Mouse (Mus musculus) G1E (cell line): ENCODE measurements at regions not wholly inside any gene's neighbourhood (a gene's known extent, or its start where the extent isn't known, plus 50 kb on each side); places are given as distances from the start of the nearest gene placed in this dataset.

Source experiments
- ATAC-seq: 2 replicates; pipeline ENCODE4 v1.8.0; 2016; ENCODE audit warnings: mild to moderate bottlenecking; ENCODE audit not compliant: insufficient number of reproducible peaks, poor library complexity, low FRiP score, severe bottlenecking; ENCODE audit errors: extremely low read depth
- DNase-seq: peaks from one replicate; pipeline ENCODE4 v3.0.0; 2012; ENCODE audit warnings: low spot score
- H3K27me3 ChIP-seq: 2 replicates; pipeline ENCODE4 v1.6.1; 2012; ENCODE audit warnings: mild to moderate bottlenecking, low read length, inconsistent platforms; ENCODE audit not compliant: insufficient read depth
- H3K36me3 ChIP-seq: replicated peaks from 2 replicates; pipeline ENCODE3; 2012; ENCODE audit warnings: mild to moderate bottlenecking, inconsistent platforms
- H3K4me1 ChIP-seq: 2 replicates; pipeline ENCODE4 v1.6.1; 2012; ENCODE audit warnings: low read depth, low read length, inconsistent platforms, mixed read lengths; ENCODE audit not compliant: insufficient read depth
- H3K4me3 ChIP-seq: 2 replicates; pipeline ENCODE4 v1.5.1; 2012; ENCODE audit warnings: low read depth, mild to moderate bottlenecking, inconsistent platforms, low read length, moderate library complexity, mixed read lengths
- H3K9me3 ChIP-seq: replicated peaks from 2 replicates; pipeline ENCODE4 v1.6.1; 2012; ENCODE audit warnings: inconsistent platforms
- CTCF ChIP-seq: IDR thresholded peaks from 2 replicates; pipeline ENCODE4 v1.5.1; 2012; ENCODE audit warnings: low read depth, low read length, inconsistent platforms, mixed read lengths
- GATA1 ChIP-seq: IDR thresholded peaks from 2 replicates; pipeline ENCODE4 v1.6.1; 2012; ENCODE audit warnings: borderline replicate concordance, low read length, inconsistent platforms, mixed read lengths
- GATA2 ChIP-seq: IDR thresholded peaks from 2 replicates; pipeline ENCODE4 v1.6.1; 2012; ENCODE audit warnings: low read depth, low read length, inconsistent platforms, borderline replicate concordance
- POLR2AphosphoS5 ChIP-seq: IDR thresholded peaks from 2 replicates; pipeline ENCODE4 v1.6.1; 2012; ENCODE audit warnings: low read depth, low read length, inconsistent platforms; ENCODE audit not compliant: insufficient replicate concordance
- TAL1 ChIP-seq: conservative IDR thresholded peaks from 2 replicates; pipeline ENCODE4 v1.6.1; 2012; ENCODE audit warnings: low read depth, low read length, inconsistent platforms, mixed read lengths

- TF ChIP-seq POLR2AphosphoS5 = no peak
- TF ChIP-seq TAL1 = no peak
- no peak for TF ChIP-seq CTCF
- no peak for TF ChIP-seq GATA2
- no peak for TF ChIP-seq GATA1
- peak; percentile 83 for ATAC-seq
- H3K36me3 ChIP-seq = no peaks in the 10 kb centered on the region
- H3K4me1 ChIP-seq = peaks cover 24% of the 10 kb centered on the region
- no peaks in the 10 kb centered on the region for H3K27me3 ChIP-seq
- H3K4me3 ChIP-seq = no peak overlapping the region
- no peaks in the 10 kb centered on the region for H3K9me3 ChIP-seq
- no peak for DNase-seq
Observed at GRCm38 (mm10) chr2:79008642-79009041, 140.7 kb downstream of the Ube2e3 start.

- Histone ChIP-seq H3K36me3 (no peaks in the 10 kb centered on the region), H3K27me3 (no peaks in the 10 kb centered on the region), H3K4me1 (peaks cover 17% of the 10 kb centered on the region), H3K4me3 (no peak overlapping the region), H3K9me3 (peaks cover 4% of the 10 kb centered on the region; the same call in 1 of the 2 replicates)
- ATAC-seq (no peak), DNase-seq (no peak)
- TF ChIP-seq GATA1 = no peak
Observed at GRCm38 (mm10) chr2:79009791-79010190, 141.9 kb downstream of the Ube2e3 start.

- peaks cover 14% of the 10 kb centered on the region for H3K4me1 ChIP-seq
- ATAC-seq = no peak
Observed at GRCm38 (mm10) chr2:79010273-79010672, 142.3 kb downstream of the Ube2e3 start.

GRCm38 (mm10) chr2:79018732-79019423 lies 151.0 kb downstream of the Ube2e3 start:
- Histone ChIP-seq H3K9me3 (peaks cover 4% of the 10 kb centered on the region; the same call in 1 of the 2 replicates), H3K4me3 (no peak overlapping the region), H3K4me1 (peaks cover 19% of the 10 kb centered on the region; the same call in 1 of the 2 replicates), H3K36me3 (no peaks in the 10 kb centered on the region), H3K27me3 (no peaks in the 10 kb centered on the region)
- DNase-seq (no peak), ATAC-seq (no peak)
- TF ChIP-seq CTCF (no peak), TAL1 (no peak), POLR2AphosphoS5 (no peak), GATA1 (no peak), GATA2 (no peak)

More at GRCm38 (mm10) chr2:79010273-79010672, 142.3 kb downstream of the Ube2e3 start:
- no peak for TF ChIP-seq GATA2
- no peak for TF ChIP-seq CTCF
- no peak for TF ChIP-seq GATA1
- no peak for TF ChIP-seq POLR2AphosphoS5
- TF ChIP-seq TAL1 = no peak
- no peaks in the 10 kb centered on the region for H3K27me3 ChIP-seq
- peaks cover 4% of the 10 kb centered on the region; the same call in 1 of the 2 replicates for H3K9me3 ChIP-seq
- H3K36me3 ChIP-seq = no peaks in the 10 kb centered on the region
- no peak for DNase-seq
- H3K4me3 ChIP-seq = no peak overlapping the region

- Histone ChIP-seq H3K4me1 (peaks cover 9% of the 10 kb centered on the region; the same call in 1 of the 2 replicates), H3K4me3 (no peak overlapping the region), H3K36me3 (no peaks in the 10 kb centered on the region), H3K9me3 (no peaks in the 10 kb centered on the region), H3K27me3 (no peaks in the 10 kb centered on the region)
- TF ChIP-seq CTCF (no peak), TAL1 (no peak), GATA1 (no peak), GATA2 (no peak), POLR2AphosphoS5 (no peak)
- DNase-seq (no peak), ATAC-seq (no peak)
Observed at GRCm38 (mm10) chr2:79022954-79023353, 155.0 kb downstream of the Ube2e3 start.

GRCm38 (mm10) chr2:79025678-79026077 lies 157.8 kb downstream of the Ube2e3 start:
- DNase-seq (no peak), ATAC-seq (no peak)
- Histone ChIP-seq H3K4me1 (peaks cover 3% of the 10 kb centered on the region; the same call in 1 of the 2 replicates), H3K36me3 (no peaks in the 10 kb centered on the region), H3K9me3 (no peaks in the 10 kb centered on the region), H3K27me3 (no peaks in the 10 kb centered on the region), H3K4me3 (no peak overlapping the region)
- no peak for TF ChIP-seq TAL1
- no peak for TF ChIP-seq CTCF
- TF ChIP-seq GATA2 = no peak
- TF ChIP-seq POLR2AphosphoS5 = no peak
- TF ChIP-seq GATA1 = no peak
